Mouse (Mus musculus) forebrain, embryonic 13.5 days (tissue): ENCODE measurements around the gene Arl11. TPM values are rescaled to one million over a fixed set of nuclear protein-coding genes. Genes with fewer than 3 reads are reported as not detected.

ENCODE experiments used
- polyA plus RNA-seq: library from polyadenylated mRNA; unstranded; fragments of >200 nt; fragmentation: Nextera tagmentation; extraction: Ambion mirVana; gene quantifications from 2 replicates; pipeline ENCODE4 v1.2.1, GENCODE M21; 2015

The Arl11 gene
- polyA plus RNA-seq, 1 experiment from 2014 or later, result 0.59 TPM

Other genes with a start within 250 kb of the Arl11 start
- 6.5 and 7.4 TPM in 2 replicates for gene Sacs, start 171.3 kb upstream of the Arl11 start, polyA plus RNA-seq
- 0.20 TPM in 1 of 2 replicates, not detected in the other for gene Sgcg, start 51.3 kb upstream of the Arl11 start, polyA plus RNA-seq
- 10.6 and 11.3 TPM in 2 replicates for gene Ebpl, start 50.7 kb downstream of the Arl11 start, polyA plus RNA-seq
- gene Kpna3, start 130.1 kb downstream of the Arl11 start, polyA plus RNA-seq, result 79.6 and 84.2 TPM in 2 replicates
- 30.5 and 31.5 TPM in 2 replicates for gene Spryd7, start 247.1 kb downstream of the Arl11 start, polyA plus RNA-seq